Mouse (Mus musculus) limb, embryonic 11.5 days (tissue): ENCODE data around the gene Gm6351. TPM values are rescaled to one million over a fixed set of nuclear protein-coding genes. Genes with fewer than 3 reads are reported as not detected.
"Not testable (repeated sequence)": the region's sequence is repeated elsewhere in the genome, so short reads cannot be mapped to it uniquely, and the experiment has no call there.

Experiments
- ATAC-seq: fragments of 200-750 bp; cut with Nextera tagmentation; 2 replicates; pipeline ENCODE4 v1.8.0; 2017; ENCODE audit warnings: low read depth; ENCODE audit not compliant: insufficient number of reproducible peaks, low FRiP score, low TSS enrichment
- DNase-seq: peaks from one replicate; pipeline ENCODE4 v3.0.0-alpha.2; 2015; ENCODE audit warnings: low spot score
- H3K27ac ChIP-seq: fragments of 300-500 bp; sonication (generic); replicated peaks from 2 replicates; pipeline ENCODE4 v1.5.1; 2014; ENCODE audit warnings: low read depth, mild to moderate bottlenecking, low read length
- H3K27me3 ChIP-seq: fragments of 300-500 bp; sonication (generic); 2 replicates; pipeline ENCODE4 v1.6.1; 2014; ENCODE audit warnings: mild to moderate bottlenecking, low read length, mixed read lengths; ENCODE audit not compliant: control insufficient read depth, insufficient read depth
- H3K36me3 ChIP-seq: fragments of 300-500 bp; sonication (generic); 2 replicates; pipeline ENCODE4 v1.6.1; 2014; ENCODE audit warnings: mild to moderate bottlenecking, low read length, moderate library complexity, mixed read lengths; ENCODE audit not compliant: control insufficient read depth, insufficient read depth
- H3K4me1 ChIP-seq: fragments of 300-500 bp; sonication (generic); 2 replicates; pipeline ENCODE4 v1.6.1; 2014; ENCODE audit warnings: low read length, mixed read lengths; ENCODE audit not compliant: control insufficient read depth, insufficient read depth
- H3K4me2 ChIP-seq: fragments of 300-500 bp; sonication (generic); 2 replicates; pipeline ENCODE4 v1.6.1; 2014; ENCODE audit warnings: low read depth, mild to moderate bottlenecking, moderate library complexity; ENCODE audit not compliant: severe bottlenecking
- H3K4me3 ChIP-seq: fragments of 300-500 bp; sonication (generic); 2 replicates; pipeline ENCODE4 v1.5.1; 2014; ENCODE audit warnings: low read depth, low read length
- H3K9ac ChIP-seq: fragments of 300-500 bp; sonication (generic); 2 replicates; pipeline ENCODE4 v1.6.1; 2014; ENCODE audit warnings: mild to moderate bottlenecking, low read length
- H3K9me3 ChIP-seq: fragments of 300-500 bp; sonication (generic); 2 replicates; pipeline ENCODE4 v1.6.1; 2016; ENCODE audit warnings: low read length; ENCODE audit not compliant: control insufficient read depth
- WGBS: fragments of 180-500 bp; shearing (Covaris S2); extraction: QIAGEN DNeasy Blood & Tissue Kit; methylation state at CpG from one replicate; pipeline ENCODE4 v1.1.7; 2014; 5-methylcytosine and 5-hydroxymethylcytosine counted together
- polyA plus RNA-seq: library from polyadenylated mRNA; unstranded; fragments of >200 nt; fragmentation: Nextera tagmentation; extraction: Ambion mirVana; gene quantifications from 2 replicates; pipeline ENCODE4 v1.2.1, GENCODE M21; 2014

Gm6351 gene
- not detected in 2 replicates for polyA plus RNA-seq

- ATAC-seq, H3K27ac ChIP-seq, H3K9ac ChIP-seq, H3K4me2 ChIP-seq, H3K27me3 ChIP-seq, H3K4me1 ChIP-seq, H3K9me3 ChIP-seq, DNase-seq, H3K36me3 ChIP-seq, H3K4me3 ChIP-seq: not testable (repeated sequence)
- no CpG with 5 or more reads among the region's 3 CpGs for WGBS
Measured at GRCm38 (mm10) chr5:94076085-94076484, at the start of gene Gm6351. Gm6351 (plus strand) TSS chr5:94076385.

GRCm38 (mm10) chr5:94070445-94070844 lies 5.7 kb upstream of the Gm6351 start, which contains the start of gene BC061212:
BC061212 (minus strand) TSS chr5:94070545.
- no CpG with 5 or more reads among the region's 1 CpGs for WGBS
- not testable (repeated sequence) for ATAC-seq, H3K27ac ChIP-seq, H3K9ac ChIP-seq, DNase-seq, H3K9me3 ChIP-seq, H3K4me2 ChIP-seq, H3K27me3 ChIP-seq, H3K36me3 ChIP-seq, H3K4me3 ChIP-seq, H3K4me1 ChIP-seq

Other genes with a start within 250 kb of the Gm6351 start
- not detected in 2 replicates for gene Gm7792, start 232.6 kb upstream of the Gm6351 start, polyA plus RNA-seq
- gene Gm16429, start 147.3 kb upstream of the Gm6351 start, polyA plus RNA-seq, result not detected in 2 replicates
- not detected in 2 replicates for gene BC061212, start 5.8 kb upstream of the Gm6351 start, polyA plus RNA-seq
- gene Gm3106, start 141.6 kb downstream of the Gm6351 start, polyA plus RNA-seq, result not detected in 2 replicates
- not detected in 2 replicates for gene A430089I19Rik, start 230.4 kb downstream of the Gm6351 start, polyA plus RNA-seq
- gene Gm6502, start 238.1 kb downstream of the Gm6351 start, polyA plus RNA-seq, result not detected in 2 replicates